ENCODE assay signal across 26 mouse cellular contexts in the genomic region with DNA sequence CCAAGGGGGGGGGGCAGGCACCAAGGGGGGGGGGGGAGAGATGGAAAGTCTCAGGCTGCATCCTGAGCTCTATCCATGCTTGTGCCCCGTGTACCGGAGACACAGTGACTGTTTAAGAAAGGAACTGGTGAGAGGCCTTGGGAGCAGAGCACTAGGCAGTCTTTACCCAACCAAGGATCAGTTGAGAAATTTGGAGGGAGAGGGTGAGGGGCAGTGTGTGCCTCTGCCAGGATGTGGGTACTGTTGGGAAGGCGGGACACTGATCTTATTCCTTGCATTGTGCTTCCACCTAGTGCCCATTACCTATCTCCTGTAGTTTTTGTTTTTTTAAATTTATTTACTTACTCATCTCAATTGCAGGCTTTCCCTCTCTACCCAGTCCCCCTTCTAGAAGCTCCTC. TPM values are rescaled to one million over a fixed set of nuclear protein-coding genes. Genes with fewer than 3 reads are reported as not detected.
DNase-seq lines count a peak whose midpoint lies in the region; ATAC-seq and TF ChIP-seq lines count a peak whose summit lies in the region.
"Had no signal": no experiment of that assay in that cellular context is flagged by ENCODE, and none has a peak within 500 bp of the region (broad histone marks: within the 10 kb centered on the region; RNA-seq: fewer than 3 reads in every experiment).

No protein-coding gene starts in this region.

- no peak for TF ChIP-seq EP300 in heart, postnatal 0 days (IDR thresholded peaks at IDR 0.05; ENCODE audit: low read depth)
- TF ChIP-seq EP300 in liver, postnatal 0 days (IDR thresholded peaks at IDR 0.05; ENCODE audit: low read depth): no peak

- ATAC-seq in heart, postnatal 0 days (ENCODE audit: insufficient read depth, low read depth): peak; percentile 30; the same call in 1 of the 2 replicates
- peak; percentile 27; the same call in 1 of the 2 replicates for ATAC-seq in common myeloid progenitor, adult 5-6 weeks (replicated peaks; ENCODE audit: low read depth, poor library complexity, severe bottlenecking)
- 0 out of 2 replicates have a peak, but pooled peaks have one; percentile 23 for ATAC-seq in liver, postnatal 0 days
- ATAC-seq: forebrain, embryonic 14.5 days; hindbrain, postnatal 0 days had no signal

- no peak overlapping the region for H3K4me3 ChIP-seq in heart, postnatal 0 days (ENCODE audit: low read depth, low read length)
- no peak overlapping the region for H3K4me3 ChIP-seq in liver, postnatal 0 days (ENCODE audit: low read depth, low read length)
- H3K4me3 ChIP-seq: embryonic facial prominence, embryonic 15.5 days; erythroblast, embryonic 14.5 days; forebrain, embryonic 10.5 days; gastrocnemius, adult 2 months; heart, embryonic 15.5 days; hindbrain, embryonic 13.5 days had no signal

- intact Hi-C loops in heart, postnatal 25 days (cut with DNase I): loop anchor here (10.0 kb wide), 1 partner anchor 539 kb away; no protein-coding TSS in a partner anchor

- H3K9ac ChIP-seq in heart, postnatal 0 days (replicated peaks; ENCODE audit: low read depth, low read length): no peak overlapping the region
- H3K9ac ChIP-seq in liver, postnatal 0 days (replicated peaks): no peak overlapping the region
- H3K9ac ChIP-seq: embryonic facial prominence, embryonic 15.5 days; heart, embryonic 15.5 days; hindbrain, embryonic 13.5 days had no signal

- no peaks in the 10 kb centered on the region for H3K27me3 ChIP-seq in heart, postnatal 0 days (ENCODE audit: control insufficient read depth, insufficient read depth, low read length)
- H3K27me3 ChIP-seq in liver, postnatal 0 days (ENCODE audit: insufficient read depth, low read length): no peaks in the 10 kb centered on the region
- H3K27me3 ChIP-seq: embryonic facial prominence, embryonic 15.5 days; heart, embryonic 15.5 days had no signal

- no peak overlapping the region for H3K4me2 ChIP-seq in heart, postnatal 0 days (ENCODE audit: low read depth, low read length)
- no peak overlapping the region for H3K4me2 ChIP-seq in liver, postnatal 0 days (ENCODE audit: low read depth, low read length)
- H3K4me2 ChIP-seq: embryonic facial prominence, embryonic 15.5 days; heart, embryonic 11.5 days; heart, embryonic 15.5 days; hindbrain, embryonic 13.5 days had no signal

- 63% methylated on average over 3 of the region's 3 CpGs for WGBS in heart, postnatal 0 days
- 72% methylated on average over 3 of the region's 3 CpGs for WGBS in liver, postnatal 0 days (ENCODE audit: insufficient replicate concordance)

- H3K9me3 ChIP-seq in heart, postnatal 0 days (replicated peaks; ENCODE audit: control insufficient read depth, low read length): no peaks in the 10 kb centered on the region
- H3K9me3 ChIP-seq in liver, postnatal 0 days (ENCODE audit: low read length): no peaks in the 10 kb centered on the region
- H3K9me3 ChIP-seq: embryonic facial prominence, embryonic 15.5 days; forebrain, embryonic 10.5 days; heart, embryonic 15.5 days; hindbrain, embryonic 13.5 days had no signal

- H3K27ac ChIP-seq in heart, postnatal 0 days (ENCODE audit: low read depth): no peak overlapping the region
- no peak overlapping the region for H3K27ac ChIP-seq in liver, postnatal 0 days (ENCODE audit: low read depth)
- H3K27ac ChIP-seq: embryonic facial prominence, embryonic 15.5 days; forebrain, embryonic 10.5 days; gastrocnemius, adult 2 months; heart, embryonic 15.5 days; hindbrain, embryonic 13.5 days; hindbrain, postnatal 0 days had no signal

- no peaks in the 10 kb centered on the region for H3K36me3 ChIP-seq in heart, postnatal 0 days (replicated peaks; ENCODE audit: control insufficient read depth, insufficient read depth, low read length)
- H3K36me3 ChIP-seq in liver, postnatal 0 days (replicated peaks; ENCODE audit: insufficient read depth, low read length): no peaks in the 10 kb centered on the region
- H3K36me3 ChIP-seq: embryonic facial prominence, embryonic 15.5 days; forebrain, embryonic 10.5 days; heart, embryonic 15.5 days; hindbrain, embryonic 13.5 days had no signal

- no peak for DNase-seq in heart, postnatal 0 days (ENCODE audit: low spot score)
- DNase-seq in heart, adult 9 months (ENCODE audit: low spot score in 2 of 2): no peak
- DNase-seq in 416B (ENCODE audit: low read depth): peak; percentile 21
- DNase-seq in liver, postnatal 0 days: no peak
- no peak for DNase-seq in testis, postnatal 14 days (ENCODE audit: low spot score)
- DNase-seq in heart, postnatal 25 days (ENCODE audit: low spot score): no peak
- DNase-seq: adrenal gland, adult 8-10 months; adrenal gland, postnatal 36 days; cerebellum, adult 2 months; cerebellum, postnatal 10 days; embryo, embryonic 11 days; gastrocnemius, adult 2 months; gastrocnemius, postnatal 36 days; heart, adult 18-20 months had no signal

- no peaks in the 10 kb centered on the region for H3K4me1 ChIP-seq in heart, postnatal 0 days (ENCODE audit: control insufficient read depth, insufficient read depth)
- peaks cover 3% of the 10 kb centered on the region for H3K4me1 ChIP-seq in liver, postnatal 0 days (ENCODE audit: insufficient read depth)
- H3K4me1 ChIP-seq: embryonic facial prominence, embryonic 15.5 days; forebrain, embryonic 10.5 days; heart, embryonic 15.5 days; hindbrain, embryonic 13.5 days had no signal

- no peak for TF ChIP-seq CTCF in heart, postnatal 0 days (IDR thresholded peaks at IDR 0.05; ENCODE audit: low read depth)
- no peak for TF ChIP-seq CTCF in liver, postnatal 0 days (IDR thresholded peaks at IDR 0.05; ENCODE audit: low read depth)

RNA-seq across cellular contexts. Expression of a gene that starts 10.9 kb away (rescaled TPM):
- total RNA-seq in heart, postnatal 0 days (2014; rRNA removed; ENCODE audit: low replicate concordance): 106 and 115 TPM in 2 replicates
- 60.3 and 63.7 TPM in 2 replicates for polyA plus RNA-seq in heart, postnatal 0 days (2015; fragmentation: Nextera tagmentation; extraction: Ambion mirVana)
- total RNA-seq in common myeloid progenitor, adult 5-6 weeks (2017): 433 and 486 TPM in 2 replicates
- polyA plus RNA-seq in liver, postnatal 0 days (2015; fragmentation: Nextera tagmentation; extraction: Ambion mirVana): 69.8 and 80.8 TPM in 2 replicates
- total RNA-seq in heart, postnatal 25 days (2021): 10 to 100 TPM; 35.5 to 40.8 TPM

RNA-seq across cellular contexts. Expression of a gene that starts 11.1 kb away (rescaled TPM):
- total RNA-seq in heart, postnatal 0 days (2014; rRNA removed; ENCODE audit: low replicate concordance): not detected in 2 replicates
- polyA plus RNA-seq in heart, postnatal 0 days (2015; fragmentation: Nextera tagmentation; extraction: Ambion mirVana): 0.21 and 0.23 TPM in 2 replicates
- not detected in 2 replicates for total RNA-seq in common myeloid progenitor, adult 5-6 weeks (2017)
- polyA plus RNA-seq in liver, postnatal 0 days (2015; fragmentation: Nextera tagmentation; extraction: Ambion mirVana): 0.56 and 0.57 TPM in 2 replicates
- total RNA-seq in heart, postnatal 25 days (2021): under 1 TPM; 0.26 to 0.42 TPM
- total RNA-seq: hematopoietic stem cell, adult 5-6 weeks had no signal
- polyA plus RNA-seq: erythroblast, embryonic 14.5 days had no signal

RNA-seq across cellular contexts. Expression of a gene that starts 21.6 kb away (rescaled TPM):
- total RNA-seq in heart, postnatal 0 days (2014; rRNA removed; ENCODE audit: low replicate concordance): 40.5 and 69.5 TPM in 2 replicates
- 15.4 and 17.7 TPM in 2 replicates for polyA plus RNA-seq in heart, postnatal 0 days (2015; fragmentation: Nextera tagmentation; extraction: Ambion mirVana)
- 2.9 and 5.1 TPM in 2 replicates for total RNA-seq in common myeloid progenitor, adult 5-6 weeks (2017)
- 6.0 and 6.5 TPM in 2 replicates for polyA plus RNA-seq in liver, postnatal 0 days (2015; fragmentation: Nextera tagmentation; extraction: Ambion mirVana)
- total RNA-seq in heart, postnatal 25 days (2021): 10 to 100 TPM; 63.2 to 65.0 TPM

RNA-seq across cellular contexts. Expression of a gene that starts 38.2 kb away (rescaled TPM):
- total RNA-seq in heart, postnatal 0 days (2014; rRNA removed; ENCODE audit: low replicate concordance): not detected in 2 replicates
- polyA plus RNA-seq in heart, postnatal 0 days (2015; fragmentation: Nextera tagmentation; extraction: Ambion mirVana): not detected in 2 replicates
- 2.8 and 7.1 TPM in 2 replicates for total RNA-seq in common myeloid progenitor, adult 5-6 weeks (2017)
- polyA plus RNA-seq in liver, postnatal 0 days (2015; fragmentation: Nextera tagmentation; extraction: Ambion mirVana): 4.0 and 5.1 TPM in 2 replicates
- total RNA-seq in heart, postnatal 25 days (2021): not detected
- total RNA-seq: adrenal gland, adult 8-10 months; adrenal gland, postnatal 36 days; gastrocnemius, adult 2 months; gastrocnemius, postnatal 36 days; heart, adult 18-20 months; hindbrain, postnatal 0 days had no signal
- polyA plus RNA-seq: C2C12; cerebellum, adult 2 months; embryonic facial prominence, embryonic 11.5 days; embryonic facial prominence, embryonic 15.5 days; forebrain, embryonic 10.5 days; forebrain, embryonic 14.5 days; heart, embryonic 15.5 days; hindbrain, embryonic 13.5 days; hindbrain, postnatal 0 days had no signal

RNA-seq across cellular contexts. Expression of a gene that starts 45.9 kb away (rescaled TPM):
- total RNA-seq in heart, postnatal 0 days (2014; rRNA removed; ENCODE audit: low replicate concordance): not detected in 2 replicates
- polyA plus RNA-seq in heart, postnatal 0 days (2015; fragmentation: Nextera tagmentation; extraction: Ambion mirVana): not detected in 2 replicates
- total RNA-seq in common myeloid progenitor, adult 5-6 weeks (2017): 26.2 and 36.6 TPM in 2 replicates
- polyA plus RNA-seq in liver, postnatal 0 days (2015; fragmentation: Nextera tagmentation; extraction: Ambion mirVana): 22.0 and 26.1 TPM in 2 replicates
- not detected for total RNA-seq in heart, postnatal 25 days (2021)
- total RNA-seq: adrenal gland, adult 8-10 months; adrenal gland, postnatal 36 days; gastrocnemius, adult 2 months; gastrocnemius, postnatal 36 days; heart, adult 18-20 months; hindbrain, postnatal 0 days had no signal
- polyA plus RNA-seq: C2C12; embryonic facial prominence, embryonic 15.5 days; erythroblast, embryonic 14.5 days; forebrain, embryonic 10.5 days; forebrain, embryonic 14.5 days; hindbrain, postnatal 0 days had no signal
